Mouse (Mus musculus) spleen, adult 2 months (tissue): Measurements from ENCODE around the gene Osgep.

Source experiments
- CTCF ChIP-seq: fragments of 200-500 bp; IDR thresholded peaks from 2 replicates; pipeline ENCODE4 v1.5.1; 2011; ENCODE audit warnings: mild to moderate bottlenecking, inconsistent platforms; ENCODE audit not compliant: insufficient read depth, insufficient read length, insufficient replicate concordance; ENCODE audit errors: extremely low read depth
- POLR2A ChIP-seq: fragments of 200-500 bp; IDR thresholded peaks from 2 replicates; pipeline ENCODE4 v1.6.1; 2011; ENCODE audit warnings: low read depth, low read length, inconsistent platforms

DNA sequence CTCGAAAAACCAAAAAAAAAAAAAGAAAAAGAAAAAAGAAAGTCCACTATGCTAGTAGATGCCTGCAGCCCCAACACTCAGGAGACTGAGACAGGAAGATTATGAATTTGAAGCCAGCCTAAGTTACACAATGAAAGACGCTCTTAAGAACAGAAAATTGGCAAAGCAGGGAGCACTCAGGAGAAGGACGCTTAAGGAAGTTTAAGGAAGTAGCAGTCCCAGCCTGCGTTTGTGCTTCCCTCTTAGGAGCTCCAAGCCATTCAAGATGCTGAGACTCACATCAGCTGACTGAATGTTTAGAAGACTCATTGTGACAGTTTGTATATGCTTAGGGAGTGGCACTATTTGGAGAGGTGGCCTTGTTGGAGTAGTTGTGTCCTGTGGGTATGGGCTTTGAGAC, 16.6 kb downstream of the Osgep start:
- TF ChIP-seq CTCF (no peak), POLR2A (no peak)
